Comparison of ENCODE assay signal across 16 mouse cellular contexts in the genomic region with DNA sequence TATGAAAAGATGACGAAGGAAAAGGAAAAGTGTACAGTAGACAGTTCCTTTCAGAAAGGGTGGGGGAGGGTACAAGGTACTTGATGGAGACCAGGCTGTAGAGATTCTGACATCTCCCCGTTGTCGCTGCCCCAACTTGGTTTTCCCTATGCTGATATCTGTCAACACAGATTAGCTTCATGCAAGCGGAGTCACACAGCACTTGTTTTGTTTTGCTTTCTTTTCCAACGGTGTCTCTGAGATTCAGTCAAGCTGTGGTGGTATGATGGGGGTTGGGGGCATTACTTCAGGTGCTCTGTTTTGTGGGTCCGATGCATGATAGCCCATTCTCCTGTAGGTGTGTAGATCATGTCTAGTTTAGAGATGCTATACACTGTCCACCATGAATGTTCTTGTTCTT.
"Had no signal": no experiment of that assay in that cellular context is flagged by ENCODE, and none has a peak within 500 bp of the region (broad histone marks: within the 10 kb centered on the region; RNA-seq: fewer than 3 reads in every experiment).

No protein-coding gene starts in this region.

- H3K27ac ChIP-seq: neural tube, embryonic 12.5 days; neural tube, embryonic 13.5 days; neural tube, embryonic 15.5 days; stomach, embryonic 15.5 days; stomach, postnatal 0 days had no signal

- DNase-seq: right cerebral cortex, adult 18-20 months; right cerebral cortex, postnatal 14 days; right cerebral cortex, postnatal 25 days; right cerebral cortex, postnatal 4 days; spleen, adult 18-20 months; thymus, adult 18-20 months; thymus, adult 2 months; thymus, postnatal 14 days; thymus, postnatal 25 days; thymus, postnatal 36 days; thymus, postnatal 4 days had no signal

- H3K4me1 ChIP-seq: neural tube, embryonic 12.5 days; neural tube, embryonic 13.5 days; neural tube, embryonic 15.5 days; stomach, embryonic 15.5 days had no signal

- H3K9ac ChIP-seq: neural tube, embryonic 12.5 days; neural tube, embryonic 13.5 days; neural tube, embryonic 15.5 days; stomach, embryonic 15.5 days had no signal

- H3K27me3 ChIP-seq: neural tube, embryonic 12.5 days; neural tube, embryonic 13.5 days; neural tube, embryonic 15.5 days; stomach, embryonic 15.5 days had no signal

- H3K4me2 ChIP-seq: neural tube, embryonic 12.5 days; neural tube, embryonic 13.5 days; neural tube, embryonic 15.5 days; stomach, embryonic 15.5 days had no signal

- H3K9me3 ChIP-seq: neural tube, embryonic 12.5 days; neural tube, embryonic 13.5 days; neural tube, embryonic 15.5 days; stomach, embryonic 15.5 days had no signal

- H3K36me3 ChIP-seq: stomach, embryonic 15.5 days had no signal

- H3K4me3 ChIP-seq: neural tube, embryonic 12.5 days; neural tube, embryonic 13.5 days; neural tube, embryonic 15.5 days; stomach, embryonic 15.5 days had no signal
